Mouse (Mus musculus) G1E (cell line): ENCODE data around the gene Rnf220.

Experiments used
- CTCF ChIP-seq: IDR thresholded peaks from 2 replicates; pipeline ENCODE4 v1.5.1; 2012; ENCODE audit warnings: low read depth, low read length, inconsistent platforms, mixed read lengths
- GATA1 ChIP-seq: IDR thresholded peaks from 2 replicates; pipeline ENCODE4 v1.6.1; 2012; ENCODE audit warnings: borderline replicate concordance, low read length, inconsistent platforms, mixed read lengths
- GATA2 ChIP-seq: IDR thresholded peaks from 2 replicates; pipeline ENCODE4 v1.6.1; 2012; ENCODE audit warnings: low read depth, low read length, inconsistent platforms, borderline replicate concordance
- TAL1 ChIP-seq: conservative IDR thresholded peaks from 2 replicates; pipeline ENCODE4 v1.6.1; 2012; ENCODE audit warnings: low read depth, low read length, inconsistent platforms, mixed read lengths

- no peak for TF ChIP-seq CTCF
- TF ChIP-seq TAL1 = no peak
- no peak for TF ChIP-seq GATA1
- TF ChIP-seq GATA2 = no peak
These were observed 267.3 kb downstream of the Rnf220 start for GRCm38 (mm10) chr4:117229590-117229989.
